Comparison of ENCODE assay signal across 8 mouse cellular contexts in genomic region chr9:45955107-45955963, GRCm38 (mm10). TPM values are rescaled to one million over a fixed set of nuclear protein-coding genes. Genes with fewer than 3 reads are reported as not detected.
DNase-seq lines count a peak whose midpoint lies in the region; ATAC-seq lines count a peak whose summit lies in the region.

Gene Sidt2, minus strand, starts transcription at chr9:45955258.

- no peaks in the 10 kb centered on the region for H3K9me3 ChIP-seq in embryonic facial prominence, embryonic 12.5 days
- no peaks in the 10 kb centered on the region for H3K9me3 ChIP-seq in midbrain, embryonic 11.5 days (ENCODE audit: control insufficient read depth, low read length)

- under 1% methylated on average over 48 of the region's 48 CpGs for WGBS in embryonic facial prominence, embryonic 12.5 days
- under 1% methylated on average over 47 of the region's 48 CpGs for WGBS in midbrain, embryonic 11.5 days

- peak within 1 kb of the TSS; percentile 86 for H3K27ac ChIP-seq in embryonic facial prominence, embryonic 12.5 days
- peak within 1 kb of the TSS; percentile 60; the same call in 1 of the 2 replicates for H3K27ac ChIP-seq in midbrain, embryonic 11.5 days (ENCODE audit: low read depth, low read length)

- peak; percentile 83 for DNase-seq in 3T3-L1 (ENCODE audit: low read depth, low spot score)
- peak; percentile 94 for DNase-seq in adrenal gland, postnatal 36 days
- peak; percentile 99 for DNase-seq in heart, adult 11 months
- DNase-seq in kidney, adult 11 months, result peak; percentile 87
- peak; percentile 83 for DNase-seq in left cerebral cortex, postnatal 4 days
- peak; percentile 98 for DNase-seq in midbrain, embryonic 11.5 days (ENCODE audit: low spot score, missing footprints)
- peak; percentile 90 for DNase-seq in skeletal muscle tissue, adult 2 months (ENCODE audit: low read depth, low spot score)

- peaks cover 31% of the 10 kb centered on the region for H3K4me1 ChIP-seq in embryonic facial prominence, embryonic 12.5 days
- H3K4me1 ChIP-seq in midbrain, embryonic 11.5 days (ENCODE audit: control insufficient read depth, insufficient read depth, low read length), result peaks cover 13% of the 10 kb centered on the region

- H3K36me3 ChIP-seq in embryonic facial prominence, embryonic 12.5 days, result peaks cover 21% of the 10 kb centered on the region
- H3K36me3 ChIP-seq in midbrain, embryonic 11.5 days (ENCODE audit: control insufficient read depth, insufficient read depth, low read length), result no peaks in the 10 kb centered on the region

- H3K27me3 ChIP-seq in embryonic facial prominence, embryonic 12.5 days, result no peaks in the 10 kb centered on the region
- H3K27me3 ChIP-seq in midbrain, embryonic 11.5 days (ENCODE audit: control insufficient read depth, insufficient read depth, low read length), result no peaks in the 10 kb centered on the region

- peak; percentile 92 for ATAC-seq in embryonic facial prominence, embryonic 12.5 days (ENCODE audit: insufficient number of reproducible peaks, insufficient read depth, low FRiP score, low TSS enrichment)
- ATAC-seq in midbrain, embryonic 11.5 days (ENCODE audit: low FRiP score), result peak; percentile 97

- peak within 1 kb of the TSS; percentile 89 for H3K4me3 ChIP-seq in embryonic facial prominence, embryonic 12.5 days
- peak within 1 kb of the TSS; percentile 72 for H3K4me3 ChIP-seq in midbrain, embryonic 11.5 days (ENCODE audit: low read depth, low read length)

- intact Hi-C loops in left cerebral cortex, postnatal 4 days (cut with DNase I), result no loop called here

- peak within 1 kb of the TSS; percentile 87 for H3K9ac ChIP-seq in embryonic facial prominence, embryonic 12.5 days
- peak within 1 kb of the TSS; percentile 90 for H3K9ac ChIP-seq in midbrain, embryonic 11.5 days (ENCODE audit: low read length)

- peak within 1 kb of the TSS; percentile 91 for H3K4me2 ChIP-seq in embryonic facial prominence, embryonic 12.5 days (replicated peaks)
- peak within 1 kb of the TSS; percentile 92 for H3K4me2 ChIP-seq in midbrain, embryonic 11.5 days

RNA-seq across cellular contexts. Expression of gene Sidt2, which starts in this region (rescaled TPM):
- total RNA-seq in adrenal gland, postnatal 36 days (2021), result 100 to 1,000 TPM; 161 to 261 TPM
- 43.2 and 47.4 TPM in 2 replicates for polyA plus RNA-seq in embryonic facial prominence, embryonic 12.5 days (2016; fragmentation: Nextera tagmentation; extraction: Ambion mirVana)
- 10 to 100 TPM; 80.0 to 97.1 TPM for total RNA-seq in left cerebral cortex, postnatal 4 days (2021)
- 20.0 and 21.7 TPM in 2 replicates for polyA plus RNA-seq in midbrain, embryonic 11.5 days (2014; fragmentation: Nextera tagmentation; extraction: Ambion mirVana)

Comparison
In these comparisons a context has a peak if more than half of its experiments do, and no peak if none do; other contexts are left out.
1. Peak in every context shown above with its lines: DNase-seq, ATAC-seq, H3K4me3 ChIP-seq and H3K27ac ChIP-seq.